Mouse (Mus musculus) E14TG2a.4 (cell line): ENCODE measurements at regions not wholly inside any gene's neighbourhood (a gene's known extent, or its start where the extent isn't known, plus 50 kb on each side); places are given as distances from the start of the nearest gene placed in this dataset.

Experiments
- CTCF ChIP-seq: conservative IDR thresholded peaks from 2 replicates; pipeline ENCODE4 v1.5.1; 2014; ENCODE audit warnings: low read length
- POU5F1 ChIP-seq: IDR thresholded peaks from 2 replicates; pipeline ENCODE4 v1.6.1; 2014; ENCODE audit warnings: low read length, borderline replicate concordance

- TF ChIP-seq CTCF (no peak), POU5F1 (no peak)
These were observed 56.9 kb upstream of the Slc38a4 start for GRCm38 (mm10) chr15:97112452-97113200.
